Mouse (Mus musculus): ENCODE measurements around the gene Stim2. TPM values are rescaled to one million over a fixed set of nuclear protein-coding genes. Genes with fewer than 3 reads are reported as not detected.

The Stim2 gene
- polyA plus RNA-seq, 1 experiment, result 12.7 TPM

- no peak for DNase-seq (ENCODE audit: low read depth, low spot score)
- 85% methylated on average over 4 of the region's 4 CpGs for WGBS
These were observed 40.3 kb downstream of the Stim2 start for GRCm38 (mm10) chr5:54038615-54039014.

GRCm38 (mm10) chr5:54040527-54040926 is 42.2 kb downstream of the Stim2 start:
- 83% methylated on average over 8 of the region's 8 CpGs for WGBS
- no peak for DNase-seq (ENCODE audit: low read depth, low spot score)

GRCm38 (mm10) chr5:54042013-54042412 is 43.7 kb downstream of the Stim2 start:
- no peak for DNase-seq (ENCODE audit: low read depth, low spot score)
- 75% methylated on average over 7 of the region's 7 CpGs for WGBS

GRCm38 (mm10) chr5:54045523-54045922 is 47.2 kb downstream of the Stim2 start:
- DNase-seq (ENCODE audit: low read depth, low spot score), result no peak
- WGBS, result 50% methylated on average over 3 of the region's 3 CpGs

- WGBS, result 80% methylated on average over 1 of the region's 1 CpGs
- DNase-seq (ENCODE audit: low read depth, low spot score), result no peak
These were observed 48.1 kb downstream of the Stim2 start for GRCm38 (mm10) chr5:54046432-54046831.

GRCm38 (mm10) chr5:54049145-54049733 is 50.9 kb downstream of the Stim2 start:
- 66% methylated on average over 4 of the region's 4 CpGs for whole genome bisulfite sequencing
- no peak for DNase-seq (ENCODE audit: low read depth, low spot score)

- WGBS, result 91% methylated on average over 5 of the region's 5 CpGs
- no peak for DNase-seq (ENCODE audit: low read depth, low spot score)
These were observed 51.6 kb downstream of the Stim2 start for GRCm38 (mm10) chr5:54049940-54050339.

- DNase-seq (ENCODE audit: low read depth, low spot score), result no peak
- 90% methylated on average over 3 of the region's 3 CpGs for WGBS
These were observed 52.8 kb downstream of the Stim2 start for GRCm38 (mm10) chr5:54051056-54051455.

GRCm38 (mm10) chr5:54052205-54052604 is 53.9 kb downstream of the Stim2 start:
- no peak for DNase-seq (ENCODE audit: low read depth, low spot score)
- WGBS, result 75% methylated on average over 6 of the region's 6 CpGs

GRCm38 (mm10) chr5:54053673-54054366 is 55.5 kb downstream of the Stim2 start:
- 39% methylated on average over 7 of the region's 7 CpGs for WGBS
- DNase-seq (ENCODE audit: low read depth, low spot score), result peak; percentile 29

GRCm38 (mm10) chr5:54056266-54056665 is 58.0 kb downstream of the Stim2 start:
- WGBS, result 95% methylated on average over 6 of the region's 6 CpGs

GRCm38 (mm10) chr5:54059998-54060397 is 61.7 kb downstream of the Stim2 start:
- peak; percentile 60 for DNase-seq (ENCODE audit: low read depth, low spot score)
- WGBS, result 36% methylated on average over 6 of the region's 6 CpGs

More at GRCm38 (mm10) chr5:54056266-54056665, 58.0 kb downstream of the Stim2 start:
- no peak for DNase-seq (ENCODE audit: low read depth, low spot score)

- WGBS, result 76% methylated on average over 7 of the region's 7 CpGs
- DNase-seq (ENCODE audit: low read depth, low spot score), result no peak
These were observed 63.8 kb downstream of the Stim2 start for GRCm38 (mm10) chr5:54062079-54062478.

GRCm38 (mm10) chr5:54067591-54067990 is 69.3 kb downstream of the Stim2 start:
- no peak for DNase-seq (ENCODE audit: low read depth, low spot score)
- 78% methylated on average over 3 of the region's 3 CpGs for WGBS

GRCm38 (mm10) chr5:54070549-54070948 is 72.2 kb downstream of the Stim2 start:
- 75% methylated on average over 2 of the region's 2 CpGs for WGBS
- no peak for DNase-seq (ENCODE audit: low read depth, low spot score)

GRCm38 (mm10) chr5:54071288-54071687 is 73.0 kb downstream of the Stim2 start:
- DNase-seq (ENCODE audit: low read depth, low spot score), result no peak
- 82% methylated on average over 5 of the region's 5 CpGs for WGBS

GRCm38 (mm10) chr5:54071705-54072104 is 73.4 kb downstream of the Stim2 start:
- 73% methylated on average over 7 of the region's 7 CpGs for WGBS
- no peak for DNase-seq (ENCODE audit: low read depth, low spot score)

- DNase-seq (ENCODE audit: low read depth, low spot score), result no peak
- 0% methylated on average over 1 of the region's 1 CpGs for WGBS
These were observed 75.0 kb downstream of the Stim2 start for GRCm38 (mm10) chr5:54073291-54073690.

GRCm38 (mm10) chr5:54079997-54080396 is 81.7 kb downstream of the Stim2 start:
- no peak for DNase-seq (ENCODE audit: low read depth, low spot score)
- WGBS, result 66% methylated on average over 1 of the region's 1 CpGs

GRCm38 (mm10) chr5:54087912-54088311 is 89.6 kb downstream of the Stim2 start:
- 90% methylated on average over 3 of the region's 3 CpGs for WGBS
- DNase-seq (ENCODE audit: low read depth, low spot score), result no peak

GRCm38 (mm10) chr5:54098219-54098618 is 99.9 kb downstream of the Stim2 start:
- WGBS, result 75% methylated on average over 6 of the region's 6 CpGs
- DNase-seq (ENCODE audit: low read depth, low spot score), result no peak
